Mouse (Mus musculus): ENCODE data around the gene Rdh5. TPM values are rescaled to one million over a fixed set of nuclear protein-coding genes. Genes with fewer than 3 reads are reported as not detected.

The Rdh5 gene
- 12.5 and 17.3 TPM in 2 replicates for polyA plus RNA-seq (2015; fragmentation: Nextera tagmentation; extraction: Ambion mirVana)

GRCm38 (mm10) chr10:128922822-128923012, at the start of gene Rdh5:
Gene Rdh5, minus strand, starts transcription at chr10:128922888.
- 9% methylated on average over 1 of the region's 1 CpGs for WGBS
- ATAC-seq (ENCODE audit: borderline replicate concordance, extremely low read depth, low FRiP score, low TSS enrichment) = no peak
- Histone ChIP-seq H3K4me3 (peak within 1 kb of the TSS; percentile 86), H3K4me2 (peak within 1 kb of the TSS; percentile 88), H3K27ac (peak within 1 kb of the TSS; percentile 97), H3K27me3 (peaks cover 4% of the 10 kb centered on the region; the same call in 1 of the 2 replicates), H3K9ac (peak within 1 kb of the TSS; percentile 86), H3K36me3 (peaks cover 11% of the 10 kb centered on the region), H3K4me1 (peaks cover 47% of the 10 kb centered on the region), H3K9me3 (no peaks in the 10 kb centered on the region)

- no peak for ATAC-seq (ENCODE audit: borderline replicate concordance, extremely low read depth, low FRiP score, low TSS enrichment)
- Histone ChIP-seq H3K4me2 (no peak overlapping the region), H3K9ac (no peak overlapping the region), H3K4me3 (no peak overlapping the region), H3K36me3 (no peaks in the 10 kb centered on the region), H3K9me3 (no peaks in the 10 kb centered on the region), H3K27ac (no peak overlapping the region), H3K4me1 (0 out of 2 replicates have a peak, but pooled peaks cover 8% of the 10 kb centered on the region), H3K27me3 (no peaks in the 10 kb centered on the region)
- WGBS = 38% methylated on average over 1 of the region's 1 CpGs
These were observed 48.1 kb upstream of the Rdh5 start for GRCm38 (mm10) chr10:128970740-128971250.

- WGBS = 7% methylated on average over 1 of the region's 1 CpGs
These were observed 45.7 kb upstream of the Rdh5 start for GRCm38 (mm10) chr10:128968341-128968749.

GRCm38 (mm10) chr10:128965871-128966270, 43.2 kb upstream of the Rdh5 start:
- no peak overlapping the region for H3K4me3 ChIP-seq
- H3K36me3 ChIP-seq = no peaks in the 10 kb centered on the region
- no peak overlapping the region for H3K4me2 ChIP-seq
- 63% methylated on average over 6 of the region's 6 CpGs for WGBS
- no peak for ATAC-seq (ENCODE audit: borderline replicate concordance, extremely low read depth, low FRiP score, low TSS enrichment)
- no peak overlapping the region for H3K9ac ChIP-seq
- no peak overlapping the region for H3K27ac ChIP-seq
- 0 out of 2 replicates have a peak, but pooled peaks cover 4% of the 10 kb centered on the region for H3K4me1 ChIP-seq
- H3K27me3 ChIP-seq = no peaks in the 10 kb centered on the region
- no peaks in the 10 kb centered on the region for H3K9me3 ChIP-seq

More at GRCm38 (mm10) chr10:128968341-128968749, 45.7 kb upstream of the Rdh5 start:
- ATAC-seq (ENCODE audit: borderline replicate concordance, extremely low read depth, low FRiP score, low TSS enrichment) = peak; percentile 91
- H3K27me3 ChIP-seq = no peaks in the 10 kb centered on the region
- no peaks in the 10 kb centered on the region for H3K9me3 ChIP-seq
- no peaks in the 10 kb centered on the region for H3K36me3 ChIP-seq
- no peak overlapping the region for H3K4me3 ChIP-seq
- no peak overlapping the region for H3K4me2 ChIP-seq
- 0 out of 2 replicates have a peak, but pooled peaks cover 4% of the 10 kb centered on the region for H3K4me1 ChIP-seq
- peak overlapping the region; percentile 74 for H3K27ac ChIP-seq
- H3K9ac ChIP-seq = no peak overlapping the region

- ATAC-seq (ENCODE audit: borderline replicate concordance, extremely low read depth, low FRiP score, low TSS enrichment) = no peak
These were observed 42.3 kb upstream of the Rdh5 start for GRCm38 (mm10) chr10:128964961-128965360.

GRCm38 (mm10) chr10:128960590-128961584, 38.2 kb upstream of the Rdh5 start, which contains the start of gene Mettl7b:
Gene Mettl7b, minus strand, starts transcription at chr10:128960988.
- no peak within 1 kb of the TSS for H3K4me3 ChIP-seq
- no peaks in the 10 kb centered on the region for H3K27me3 ChIP-seq
- H3K9ac ChIP-seq = no peak within 1 kb of the TSS
- H3K36me3 ChIP-seq = no peaks in the 10 kb centered on the region
- no peak within 1 kb of the TSS for H3K4me2 ChIP-seq
- ATAC-seq (ENCODE audit: borderline replicate concordance, extremely low read depth, low FRiP score, low TSS enrichment) = no peak
- no peaks in the 10 kb centered on the region for H3K4me1 ChIP-seq
- no peaks in the 10 kb centered on the region for H3K9me3 ChIP-seq
- WGBS = 75% methylated on average over 12 of the region's 12 CpGs
- no peak within 1 kb of the TSS for H3K27ac ChIP-seq

More at GRCm38 (mm10) chr10:128964961-128965360, 42.3 kb upstream of the Rdh5 start:
- Histone ChIP-seq H3K27me3 (no peaks in the 10 kb centered on the region), H3K9me3 (no peaks in the 10 kb centered on the region), H3K36me3 (no peaks in the 10 kb centered on the region), H3K27ac (no peak overlapping the region), H3K4me1 (0 out of 2 replicates have a peak, but pooled peaks cover 4% of the 10 kb centered on the region), H3K4me2 (no peak overlapping the region), H3K4me3 (no peak overlapping the region), H3K9ac (no peak overlapping the region)
- 57% methylated on average over 2 of the region's 2 CpGs for WGBS

GRCm38 (mm10) chr10:128960142-128960541, 37.5 kb upstream of the Rdh5 start:
- H3K4me2 ChIP-seq = no peak overlapping the region
- H3K9me3 ChIP-seq = no peaks in the 10 kb centered on the region
- no peak for ATAC-seq (ENCODE audit: borderline replicate concordance, extremely low read depth, low FRiP score, low TSS enrichment)
- no peak overlapping the region for H3K27ac ChIP-seq
- H3K4me1 ChIP-seq = no peaks in the 10 kb centered on the region
- H3K36me3 ChIP-seq = no peaks in the 10 kb centered on the region
- WGBS = 60% methylated on average over 4 of the region's 4 CpGs
- H3K27me3 ChIP-seq = no peaks in the 10 kb centered on the region
- H3K9ac ChIP-seq = no peak overlapping the region
- no peak overlapping the region for H3K4me3 ChIP-seq

- Histone ChIP-seq H3K27ac (no peak overlapping the region), H3K4me3 (no peak overlapping the region), H3K9ac (no peak overlapping the region), H3K36me3 (no peaks in the 10 kb centered on the region), H3K9me3 (no peaks in the 10 kb centered on the region), H3K27me3 (no peaks in the 10 kb centered on the region), H3K4me2 (no peak overlapping the region), H3K4me1 (no peaks in the 10 kb centered on the region)
- WGBS = 69% methylated on average over 10 of the region's 10 CpGs
- ATAC-seq (ENCODE audit: borderline replicate concordance, extremely low read depth, low FRiP score, low TSS enrichment) = no peak
These were observed 35.7 kb upstream of the Rdh5 start for GRCm38 (mm10) chr10:128958340-128958739.

- no peaks in the 10 kb centered on the region for H3K36me3 ChIP-seq
- no peaks in the 10 kb centered on the region for H3K4me1 ChIP-seq
- no peaks in the 10 kb centered on the region for H3K9me3 ChIP-seq
- WGBS = 49% methylated on average over 16 of the region's 16 CpGs
- H3K27me3 ChIP-seq = no peaks in the 10 kb centered on the region
- no peak for ATAC-seq (ENCODE audit: borderline replicate concordance, extremely low read depth, low FRiP score, low TSS enrichment)
- no peak overlapping the region for H3K27ac ChIP-seq
- no peak overlapping the region for H3K9ac ChIP-seq
- no peak overlapping the region for H3K4me2 ChIP-seq
- H3K4me3 ChIP-seq = no peak overlapping the region
These were observed 27.7 kb upstream of the Rdh5 start for GRCm38 (mm10) chr10:128950208-128950887.

- Histone ChIP-seq H3K27ac (no peak overlapping the region), H3K36me3 (no peaks in the 10 kb centered on the region), H3K4me3 (no peak overlapping the region), H3K9ac (no peak overlapping the region), H3K4me2 (no peak overlapping the region), H3K4me1 (no peaks in the 10 kb centered on the region), H3K27me3 (no peaks in the 10 kb centered on the region), H3K9me3 (no peaks in the 10 kb centered on the region)
- WGBS = 87% methylated on average over 4 of the region's 4 CpGs
- no peak for ATAC-seq (ENCODE audit: borderline replicate concordance, extremely low read depth, low FRiP score, low TSS enrichment)
These were observed 24.8 kb upstream of the Rdh5 start for GRCm38 (mm10) chr10:128947496-128947895.

GRCm38 (mm10) chr10:128945675-128946074, 23.0 kb upstream of the Rdh5 start:
- H3K27ac ChIP-seq = no peak overlapping the region
- no peaks in the 10 kb centered on the region for H3K27me3 ChIP-seq
- H3K4me3 ChIP-seq = no peak overlapping the region
- WGBS = 25% methylated on average over 3 of the region's 3 CpGs
- no peak overlapping the region for H3K4me2 ChIP-seq
- ATAC-seq (ENCODE audit: borderline replicate concordance, extremely low read depth, low FRiP score, low TSS enrichment) = no peak
- no peak overlapping the region for H3K9ac ChIP-seq
- no peaks in the 10 kb centered on the region for H3K9me3 ChIP-seq
- H3K4me1 ChIP-seq = no peaks in the 10 kb centered on the region
- no peaks in the 10 kb centered on the region for H3K36me3 ChIP-seq

Data from lung, embryonic 15.5 days (tissue).